Comparison of ENCODE assay signal across 9 mouse cellular contexts in the genomic region with DNA sequence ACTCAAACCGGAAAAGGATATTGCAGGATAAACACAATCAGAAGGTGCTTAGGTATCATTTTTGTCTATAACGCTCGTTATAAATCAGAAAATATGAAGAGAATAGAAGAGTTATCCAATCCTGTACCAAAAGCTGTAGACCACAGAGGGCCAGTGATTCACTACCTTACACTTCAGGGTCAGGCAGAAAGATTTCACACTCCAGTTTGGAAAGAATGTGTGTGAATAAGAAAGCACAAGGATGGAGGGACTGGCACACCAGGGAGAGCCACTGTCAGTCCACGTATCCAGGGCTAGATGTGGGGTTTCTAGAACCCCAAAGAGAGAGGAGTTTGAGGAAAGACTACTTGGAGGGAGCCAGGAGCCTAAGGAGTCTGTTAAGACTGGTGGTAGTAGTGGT. TPM values are rescaled to one million over a fixed set of nuclear protein-coding genes. Genes with fewer than 3 reads are reported as not detected.
DNase-seq lines count a peak whose midpoint lies in the region; ATAC-seq and TF ChIP-seq lines count a peak whose summit lies in the region.
"Had no signal": no experiment of that assay in that cellular context is flagged by ENCODE, and none has a peak within 500 bp of the region (broad histone marks: within the 10 kb centered on the region; RNA-seq: fewer than 3 reads in every experiment).

No protein-coding gene starts in this region.

- intact Hi-C loops in heart, postnatal 14 days (cut with DNase I): no loop called here

- WGBS in heart, postnatal 0 days: 43% methylated on average over 4 of the region's 4 CpGs
- WGBS in hindbrain, embryonic 13.5 days: 60% methylated on average over 4 of the region's 4 CpGs
- WGBS in midbrain, embryonic 12.5 days: 61% methylated on average over 4 of the region's 4 CpGs

- peak overlapping the region; percentile 22; the same call in 1 of the 2 replicates for H3K9ac ChIP-seq in heart, postnatal 0 days (replicated peaks; ENCODE audit: low read depth, low read length)
- no peak overlapping the region for H3K9ac ChIP-seq in hindbrain, embryonic 13.5 days
- H3K9ac ChIP-seq in midbrain, embryonic 12.5 days (replicated peaks): no peak overlapping the region

- no peak for ATAC-seq in heart, postnatal 0 days (ENCODE audit: insufficient read depth, low read depth)
- no peak for ATAC-seq in hindbrain, embryonic 13.5 days (ENCODE audit: low FRiP score)
- ATAC-seq in midbrain, embryonic 12.5 days (ENCODE audit: low FRiP score, low read depth): no peak
- ATAC-seq in inflammation-experienced regulatory T-cells, adult 6 months: no peak

- H3K4me2 ChIP-seq in heart, postnatal 0 days (ENCODE audit: low read depth, low read length): peak overlapping the region; percentile 72; the same call in 1 of the 2 replicates
- H3K4me2 ChIP-seq in hindbrain, embryonic 13.5 days: peak overlapping the region; percentile 75
- H3K4me2 ChIP-seq in midbrain, embryonic 12.5 days (replicated peaks): peak overlapping the region; percentile 66

- no peaks in the 10 kb centered on the region for H3K9me3 ChIP-seq in heart, postnatal 0 days (replicated peaks; ENCODE audit: control insufficient read depth, low read length)
- H3K9me3 ChIP-seq in hindbrain, embryonic 13.5 days: no peaks in the 10 kb centered on the region
- H3K9me3 ChIP-seq in midbrain, embryonic 12.5 days: no peaks in the 10 kb centered on the region

- no peaks in the 10 kb centered on the region for H3K36me3 ChIP-seq in heart, postnatal 0 days (replicated peaks; ENCODE audit: control insufficient read depth, insufficient read depth, low read length)
- no peaks in the 10 kb centered on the region for H3K36me3 ChIP-seq in hindbrain, embryonic 13.5 days
- no peaks in the 10 kb centered on the region for H3K36me3 ChIP-seq in midbrain, embryonic 12.5 days

- H3K4me1 ChIP-seq in heart, postnatal 0 days (ENCODE audit: control insufficient read depth, insufficient read depth): peaks cover 22% of the 10 kb centered on the region
- H3K4me1 ChIP-seq in hindbrain, embryonic 13.5 days (replicated peaks): peaks cover 18% of the 10 kb centered on the region
- H3K4me1 ChIP-seq in midbrain, embryonic 12.5 days: peaks cover 25% of the 10 kb centered on the region

- no peak for DNase-seq in heart, postnatal 0 days (ENCODE audit: low spot score)
- no peak for DNase-seq in heart, postnatal 14 days
- DNase-seq in NIH3T3 (ENCODE audit: low read depth): peak; percentile 50
- no peak for DNase-seq in B cell, adult 2 months
- DNase-seq in layer of hippocampus, postnatal 25 days (ENCODE audit: extremely low spot score in 1 of 2, low spot score in 1 of 2): no peak

- H3K27ac ChIP-seq in heart, postnatal 0 days (ENCODE audit: low read depth): peak overlapping the region; percentile 96
- no peak overlapping the region for H3K27ac ChIP-seq in hindbrain, embryonic 13.5 days
- no peak overlapping the region for H3K27ac ChIP-seq in midbrain, embryonic 12.5 days (replicated peaks)

- TF ChIP-seq CTCF in heart, postnatal 0 days (IDR thresholded peaks at IDR 0.05; ENCODE audit: low read depth): no peak

- peak overlapping the region; percentile 61; the same call in 1 of the 2 replicates for H3K4me3 ChIP-seq in heart, postnatal 0 days (ENCODE audit: low read depth, low read length)
- no peak overlapping the region for H3K4me3 ChIP-seq in hindbrain, embryonic 13.5 days
- H3K4me3 ChIP-seq in midbrain, embryonic 12.5 days: no peak overlapping the region

- TF ChIP-seq EP300 in heart, postnatal 0 days (IDR thresholded peaks at IDR 0.05; ENCODE audit: low read depth): no peak

- H3K27me3 ChIP-seq in heart, postnatal 0 days (ENCODE audit: control insufficient read depth, insufficient read depth, low read length): no peaks in the 10 kb centered on the region
- H3K27me3 ChIP-seq in hindbrain, embryonic 13.5 days: peaks cover 19% of the 10 kb centered on the region
- H3K27me3 ChIP-seq in midbrain, embryonic 12.5 days: peaks cover 27% of the 10 kb centered on the region
- H3K27me3 ChIP-seq: Patski had no signal

RNA-seq across cellular contexts. Expression of a gene that starts 0.7 kb away (rescaled TPM):
- total RNA-seq in heart, postnatal 0 days (2014; rRNA removed; ENCODE audit: low replicate concordance): 194 and 208 TPM in 2 replicates
- 155 and 157 TPM in 2 replicates for polyA plus RNA-seq in heart, postnatal 0 days (2015; fragmentation: Nextera tagmentation; extraction: Ambion mirVana)
- total RNA-seq in heart, postnatal 14 days (2021): 100 to 1,000 TPM; 120 to 122 TPM
- polyA plus RNA-seq in hindbrain, embryonic 13.5 days (2015; fragmentation: Nextera tagmentation; extraction: Ambion mirVana): 87.2 and 90.0 TPM in 2 replicates
- polyA plus RNA-seq in midbrain, embryonic 12.5 days (2016; fragmentation: Nextera tagmentation; extraction: Ambion mirVana): 105 and 114 TPM in 2 replicates
- 10 to 100 TPM; 67.5 to 97.5 (median 82.5) TPM for polyA plus RNA-seq in inflammation-experienced regulatory T-cells, adult 6 months (2017; shearing (Covaris generic))
- total RNA-seq in layer of hippocampus, postnatal 25 days (2021): 10 to 100 TPM; 90.3 to 94.5 TPM

RNA-seq across cellular contexts. Expression of a gene that starts 22.5 kb away (rescaled TPM):
- not detected in 2 replicates for total RNA-seq in heart, postnatal 0 days (2014; rRNA removed; ENCODE audit: low replicate concordance)
- not detected in 2 replicates for polyA plus RNA-seq in heart, postnatal 0 days (2015; fragmentation: Nextera tagmentation; extraction: Ambion mirVana)
- total RNA-seq in heart, postnatal 14 days (2021): not detected
- 0.62 and 0.80 TPM in 2 replicates for polyA plus RNA-seq in hindbrain, embryonic 13.5 days (2015; fragmentation: Nextera tagmentation; extraction: Ambion mirVana)
- polyA plus RNA-seq in midbrain, embryonic 12.5 days (2016; fragmentation: Nextera tagmentation; extraction: Ambion mirVana): 2.6 and 2.9 TPM in 2 replicates
- polyA plus RNA-seq in inflammation-experienced regulatory T-cells, adult 6 months (2017; shearing (Covaris generic)): not detected
- under 1 TPM in 1 of 2 experiments, not detected in 1; 0.12 TPM for total RNA-seq in layer of hippocampus, postnatal 25 days (2021)

RNA-seq across cellular contexts. Expression of a gene that starts 33.5 kb away (rescaled TPM):
- 32.2 and 40.1 TPM in 2 replicates for total RNA-seq in heart, postnatal 0 days (2014; rRNA removed; ENCODE audit: low replicate concordance)
- 21.3 and 22.9 TPM in 2 replicates for polyA plus RNA-seq in heart, postnatal 0 days (2015; fragmentation: Nextera tagmentation; extraction: Ambion mirVana)
- 10 to 100 TPM; 12.9 to 13.6 TPM for total RNA-seq in heart, postnatal 14 days (2021)
- 30.7 and 30.9 TPM in 2 replicates for polyA plus RNA-seq in hindbrain, embryonic 13.5 days (2015; fragmentation: Nextera tagmentation; extraction: Ambion mirVana)
- polyA plus RNA-seq in midbrain, embryonic 12.5 days (2016; fragmentation: Nextera tagmentation; extraction: Ambion mirVana): 16.1 and 17.5 TPM in 2 replicates
- polyA plus RNA-seq in inflammation-experienced regulatory T-cells, adult 6 months (2017; shearing (Covaris generic)): 1 to 10 TPM; 2.3 to 5.3 (median 3.6) TPM
- total RNA-seq in layer of hippocampus, postnatal 25 days (2021): 10 to 100 TPM; 28.0 to 30.6 TPM
